Mouse (Mus musculus): ENCODE data around the gene Sez6l.
A peak's percentile ranks its signal among the peaks of the same experiment; 100 is the strongest.
"Not testable (repeated sequence)": the region's sequence is repeated elsewhere in the genome, so short reads cannot be mapped to it uniquely, and the experiment has no call there.

Sez6l gene

GRCm38 (mm10) chr5:112428944-112429343 lies 148.0 kb downstream of the Sez6l start:
- DNase-seq, result peak; percentile 82 to 88

- DNase-seq, result peak; percentile 82 to 90
Measured at GRCm38 (mm10) chr5:112427283-112427682, 149.7 kb downstream of the Sez6l start.

GRCm38 (mm10) chr5:112426635-112427034 lies 150.3 kb downstream of the Sez6l start:
- no peak for DNase-seq

GRCm38 (mm10) chr5:112419535-112419934 lies 157.4 kb downstream of the Sez6l start:
- DNase-seq, result no peak

GRCm38 (mm10) chr5:112418023-112418422 lies 159.0 kb downstream of the Sez6l start:
- DNase-seq, result peak; percentile 77 to 86

GRCm38 (mm10) chr5:112416673-112417072 lies 160.3 kb downstream of the Sez6l start:
- DNase-seq, result no peak

- DNase-seq, result not testable (repeated sequence)
Measured at GRCm38 (mm10) chr5:112412781-112413180, 164.2 kb downstream of the Sez6l start.

- no peak for DNase-seq
Measured at GRCm38 (mm10) chr5:112411514-112412335, 165.3 kb downstream of the Sez6l start.

GRCm38 (mm10) chr5:112411072-112411471 lies 165.9 kb downstream of the Sez6l start:
- DNase-seq, result no peak

- no peak for DNase-seq
Measured at GRCm38 (mm10) chr5:112409274-112409673, 167.7 kb downstream of the Sez6l start.

GRCm38 (mm10) chr5:112406017-112406416 lies 171.0 kb downstream of the Sez6l start:
- no peak for DNase-seq

GRCm38 (mm10) chr5:112402437-112402836 lies 174.5 kb downstream of the Sez6l start:
- no peak for DNase-seq

- DNase-seq, result no peak
Measured at GRCm38 (mm10) chr5:112399284-112399683, 177.7 kb downstream of the Sez6l start.

GRCm38 (mm10) chr5:112396066-112396465 lies 180.9 kb downstream of the Sez6l start:
- DNase-seq, result no peak

GRCm38 (mm10) chr5:112394779-112395443 lies 182.1 kb downstream of the Sez6l start, which contains the start of gene Asphd2:
Asphd2 (minus strand) TSS chr5:112394866.
- DNase-seq, result peak; percentile 79 to 82

- DNase-seq, result no peak
Measured at GRCm38 (mm10) chr5:112394415-112394763, 182.6 kb downstream of the Sez6l start.

GRCm38 (mm10) chr5:112393741-112394414 lies 183.1 kb downstream of the Sez6l start:
- no peak for DNase-seq

- peak; percentile 54 to 68 for DNase-seq
Measured at GRCm38 (mm10) chr5:112391676-112392323, 185.2 kb downstream of the Sez6l start.

GRCm38 (mm10) chr5:112391002-112391401 lies 186.0 kb downstream of the Sez6l start:
- no peak for DNase-seq

GRCm38 (mm10) chr5:112389352-112389751 lies 187.6 kb downstream of the Sez6l start:
- DNase-seq, result peak in 1 of 2 experiments; percentile 27

- DNase-seq, result no peak
Measured at GRCm38 (mm10) chr5:112385973-112386372, 191.0 kb downstream of the Sez6l start.

- no peak for DNase-seq
Measured at GRCm38 (mm10) chr5:112384805-112385472, 192.0 kb downstream of the Sez6l start.
